Mouse (Mus musculus) limb, embryonic 11.5 days (tissue): ENCODE measurements around the gene Slco2a1. TPM values are rescaled to one million over a fixed set of nuclear protein-coding genes. Genes with fewer than 3 reads are reported as not detected.

Source experiments
- ATAC-seq: fragments of 200-750 bp; cut with Nextera tagmentation; 2 replicates; pipeline ENCODE4 v1.8.0; 2017; ENCODE audit warnings: low read depth; ENCODE audit not compliant: insufficient number of reproducible peaks, low FRiP score, low TSS enrichment
- DNase-seq: peaks from one replicate; pipeline ENCODE4 v3.0.0-alpha.2; 2015; ENCODE audit warnings: low spot score
- H3K27ac ChIP-seq: fragments of 300-500 bp; sonication (generic); replicated peaks from 2 replicates; pipeline ENCODE4 v1.5.1; 2014; ENCODE audit warnings: low read depth, mild to moderate bottlenecking, low read length
- H3K27me3 ChIP-seq: fragments of 300-500 bp; sonication (generic); 2 replicates; pipeline ENCODE4 v1.6.1; 2014; ENCODE audit warnings: mild to moderate bottlenecking, low read length, mixed read lengths; ENCODE audit not compliant: control insufficient read depth, insufficient read depth
- H3K36me3 ChIP-seq: fragments of 300-500 bp; sonication (generic); 2 replicates; pipeline ENCODE4 v1.6.1; 2014; ENCODE audit warnings: mild to moderate bottlenecking, low read length, moderate library complexity, mixed read lengths; ENCODE audit not compliant: control insufficient read depth, insufficient read depth
- H3K4me1 ChIP-seq: fragments of 300-500 bp; sonication (generic); 2 replicates; pipeline ENCODE4 v1.6.1; 2014; ENCODE audit warnings: low read length, mixed read lengths; ENCODE audit not compliant: control insufficient read depth, insufficient read depth
- H3K4me2 ChIP-seq: fragments of 300-500 bp; sonication (generic); 2 replicates; pipeline ENCODE4 v1.6.1; 2014; ENCODE audit warnings: low read depth, mild to moderate bottlenecking, moderate library complexity; ENCODE audit not compliant: severe bottlenecking
- H3K4me3 ChIP-seq: fragments of 300-500 bp; sonication (generic); 2 replicates; pipeline ENCODE4 v1.5.1; 2014; ENCODE audit warnings: low read depth, low read length
- H3K9ac ChIP-seq: fragments of 300-500 bp; sonication (generic); 2 replicates; pipeline ENCODE4 v1.6.1; 2014; ENCODE audit warnings: mild to moderate bottlenecking, low read length
- H3K9me3 ChIP-seq: fragments of 300-500 bp; sonication (generic); 2 replicates; pipeline ENCODE4 v1.6.1; 2016; ENCODE audit warnings: low read length; ENCODE audit not compliant: control insufficient read depth
- WGBS: fragments of 180-500 bp; shearing (Covaris S2); extraction: QIAGEN DNeasy Blood & Tissue Kit; methylation state at CpG from one replicate; pipeline ENCODE4 v1.1.7; 2014; 5-methylcytosine and 5-hydroxymethylcytosine counted together
- polyA plus RNA-seq: library from polyadenylated mRNA; unstranded; fragments of >200 nt; fragmentation: Nextera tagmentation; extraction: Ambion mirVana; gene quantifications from 2 replicates; pipeline ENCODE4 v1.2.1, GENCODE M21; 2014

The Slco2a1 gene
- polyA plus RNA-seq, 1 experiment from 2014 or later: 0.60 TPM

DNA sequence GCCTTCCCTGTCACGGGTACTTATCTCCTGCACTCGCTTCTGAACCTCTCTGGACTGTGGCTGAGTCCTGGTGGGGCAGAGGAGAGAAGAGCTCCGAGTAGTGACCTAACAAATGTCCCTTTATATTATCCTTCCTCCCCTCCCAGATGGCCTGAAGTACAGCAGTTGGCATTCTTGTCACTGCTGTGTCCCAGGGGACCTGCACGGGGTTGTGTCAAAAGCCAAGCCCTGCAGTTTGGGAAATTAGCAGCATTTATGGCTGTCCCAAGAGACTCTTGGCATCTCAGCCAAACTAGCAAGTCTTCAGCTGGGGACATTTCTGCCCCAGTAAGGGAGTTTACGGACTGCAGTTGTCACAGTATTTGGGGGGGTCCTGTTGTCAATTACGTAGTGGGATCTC is 151.0 kb downstream of the Slco2a1 start:
- Histone ChIP-seq H3K27me3 (no peaks in the 10 kb centered on the region), H3K36me3 (no peaks in the 10 kb centered on the region), H3K4me3 (no peak overlapping the region), H3K9me3 (no peaks in the 10 kb centered on the region), H3K9ac (no peak overlapping the region), H3K27ac (no peak overlapping the region), H3K4me2 (no peak overlapping the region), H3K4me1 (peaks cover 3% of the 10 kb centered on the region; the same call in 1 of the 2 replicates)
- WGBS: 61% methylated on average over 6 of the region's 6 CpGs
- no peak for DNase-seq
- no peak for ATAC-seq

DNA sequence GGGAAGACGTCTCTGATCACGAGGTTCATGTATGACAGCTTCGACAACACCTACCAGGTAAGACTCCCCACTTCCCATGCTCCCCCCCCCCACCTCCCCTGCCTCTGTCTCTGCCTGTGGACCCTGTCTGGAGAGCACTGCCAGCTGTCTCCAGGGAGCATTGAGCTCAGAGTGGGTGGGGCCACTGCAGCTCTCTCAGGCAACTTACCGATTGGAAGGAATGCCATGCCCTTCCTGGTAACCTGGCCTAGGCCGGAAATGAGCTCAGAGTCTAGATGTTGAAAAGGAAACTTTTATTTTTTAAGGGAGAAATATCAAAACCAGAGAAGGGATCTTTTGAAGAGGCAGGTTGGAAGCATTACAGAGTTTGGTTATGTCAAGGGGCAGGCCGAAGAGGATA is 151.9 kb downstream of the Slco2a1 start:
- Histone ChIP-seq H3K27ac (no peak overlapping the region), H3K9ac (no peak overlapping the region), H3K4me2 (no peak overlapping the region), H3K36me3 (no peaks in the 10 kb centered on the region), H3K9me3 (no peaks in the 10 kb centered on the region), H3K4me3 (no peak overlapping the region), H3K4me1 (peaks cover 3% of the 10 kb centered on the region; the same call in 1 of the 2 replicates), H3K27me3 (no peaks in the 10 kb centered on the region)
- no peak for ATAC-seq
- WGBS: 84% methylated on average over 6 of the region's 6 CpGs
- no peak for DNase-seq

DNA sequence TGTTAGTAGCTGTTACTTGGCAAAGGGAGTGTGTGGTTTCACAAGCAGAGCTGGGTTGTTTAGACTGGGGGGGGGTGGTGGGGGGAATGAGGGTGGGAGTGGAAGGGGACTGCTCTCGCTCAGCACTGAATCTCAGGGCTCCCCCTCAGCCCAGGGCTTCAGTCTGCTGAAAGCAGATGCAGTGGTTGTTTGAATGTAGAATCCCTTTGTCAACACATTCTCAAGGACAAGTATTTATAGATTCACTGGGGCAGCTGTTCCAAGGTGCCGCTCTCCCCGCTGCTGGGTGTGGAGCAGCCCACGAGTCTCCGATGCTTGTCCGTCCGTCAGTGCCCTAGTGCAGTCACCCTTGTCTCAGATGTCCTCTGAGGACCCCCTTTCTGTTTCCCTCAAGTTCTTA is 152.8 kb downstream of the Slco2a1 start:
- Histone ChIP-seq H3K36me3 (no peaks in the 10 kb centered on the region), H3K9me3 (no peaks in the 10 kb centered on the region), H3K4me2 (no peak overlapping the region), H3K4me1 (peaks cover 4% of the 10 kb centered on the region; the same call in 1 of the 2 replicates), H3K27me3 (no peaks in the 10 kb centered on the region), H3K27ac (no peak overlapping the region), H3K9ac (no peak overlapping the region), H3K4me3 (no peak overlapping the region)
- no peak for ATAC-seq
- DNase-seq: no peak
- WGBS: 96% methylated on average over 7 of the region's 7 CpGs

DNA sequence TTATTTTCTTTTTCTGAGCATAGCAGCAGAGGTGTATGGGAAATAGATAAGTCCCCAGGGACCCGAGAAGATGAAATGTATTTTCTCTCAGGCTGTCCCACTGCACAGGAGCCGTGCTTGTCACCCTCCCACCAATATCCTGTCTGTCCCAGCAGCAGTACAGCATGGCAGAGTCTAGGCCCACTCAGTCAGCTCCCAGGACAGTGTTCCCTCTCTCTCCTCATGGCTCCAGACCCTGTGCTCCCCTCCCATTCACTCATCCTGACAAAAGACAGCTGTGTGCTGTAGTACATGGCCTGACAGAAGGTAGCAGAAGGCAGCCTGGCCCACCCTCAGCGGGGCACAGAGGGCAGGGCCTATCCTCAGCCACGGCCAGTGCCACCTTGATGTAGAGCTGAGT is 155.4 kb downstream of the Slco2a1 start:
- no peak overlapping the region for H3K27ac ChIP-seq
- H3K4me1 ChIP-seq: peaks cover 4% of the 10 kb centered on the region; the same call in 1 of the 2 replicates
- no peaks in the 10 kb centered on the region for H3K9me3 ChIP-seq
- no peaks in the 10 kb centered on the region for H3K36me3 ChIP-seq
- H3K27me3 ChIP-seq: no peaks in the 10 kb centered on the region
- 60% methylated on average over 4 of the region's 4 CpGs for WGBS
- DNase-seq (no peak), ATAC-seq (no peak)
- no peak overlapping the region for H3K4me2 ChIP-seq
- no peak overlapping the region for H3K4me3 ChIP-seq
- H3K9ac ChIP-seq: no peak overlapping the region

DNA sequence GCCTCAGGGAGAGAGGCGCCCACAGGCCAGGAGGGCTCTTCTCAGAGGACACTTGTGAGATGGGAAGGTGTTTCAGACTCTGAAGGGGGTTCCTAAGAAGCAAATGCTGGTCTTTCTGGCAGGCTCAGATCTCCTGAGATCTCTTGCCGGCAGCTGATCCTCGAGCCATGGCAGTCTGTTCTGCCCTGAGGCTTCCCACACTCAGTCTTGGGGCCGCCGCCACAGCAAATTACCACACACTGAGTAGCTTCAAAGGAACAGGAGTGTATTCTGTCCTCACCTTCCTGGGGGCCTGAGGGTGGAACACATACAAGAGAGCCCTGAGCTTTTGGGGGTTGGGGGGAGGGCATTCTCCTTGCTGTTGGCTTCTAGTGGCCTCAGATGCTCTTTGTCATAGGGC is 156.8 kb downstream of the Slco2a1 start:
- ATAC-seq (no peak), DNase-seq (no peak)
- no peaks in the 10 kb centered on the region for H3K27me3 ChIP-seq
- no peaks in the 10 kb centered on the region for H3K36me3 ChIP-seq
- WGBS: 18% methylated on average over 5 of the region's 5 CpGs
- H3K4me1 ChIP-seq: peaks cover 4% of the 10 kb centered on the region; the same call in 1 of the 2 replicates
- H3K9ac ChIP-seq: no peak overlapping the region
- no peak overlapping the region for H3K4me3 ChIP-seq
- H3K9me3 ChIP-seq: no peaks in the 10 kb centered on the region
- H3K27ac ChIP-seq: no peak overlapping the region
- H3K4me2 ChIP-seq: no peak overlapping the region

Other genes with a start within 250 kb of the Slco2a1 start
- 31.6 and 43.0 TPM in 2 replicates for gene Ryk, start 153.8 kb upstream of the Slco2a1 start, polyA plus RNA-seq
- 0.87 and 1.9 TPM in 2 replicates for gene Rab6b, start 123.1 kb downstream of the Slco2a1 start, polyA plus RNA-seq
- 65.4 and 66.0 TPM in 2 replicates for gene Srprb, start 213.4 kb downstream of the Slco2a1 start, polyA plus RNA-seq
- gene Gm20425, start 241.6 kb downstream of the Slco2a1 start, polyA plus RNA-seq: not detected in 2 replicates
- gene Trf, start 241.7 kb downstream of the Slco2a1 start, polyA plus RNA-seq: 9.7 and 11.7 TPM in 2 replicates